Mouse (Mus musculus) thymus, postnatal 14 days (tissue): ENCODE data around the gene R3hdm1.
A peak's percentile ranks its signal among the peaks of the same experiment; 100 is the strongest.
"Not testable (repeated sequence)": the region's sequence is repeated elsewhere in the genome, so short reads cannot be mapped to it uniquely, and the experiment has no call there.

Source experiments
- DNase-seq: peaks from one replicate; pipeline ENCODE4 v3.0.0; 2021

R3hdm1 gene

DNA sequence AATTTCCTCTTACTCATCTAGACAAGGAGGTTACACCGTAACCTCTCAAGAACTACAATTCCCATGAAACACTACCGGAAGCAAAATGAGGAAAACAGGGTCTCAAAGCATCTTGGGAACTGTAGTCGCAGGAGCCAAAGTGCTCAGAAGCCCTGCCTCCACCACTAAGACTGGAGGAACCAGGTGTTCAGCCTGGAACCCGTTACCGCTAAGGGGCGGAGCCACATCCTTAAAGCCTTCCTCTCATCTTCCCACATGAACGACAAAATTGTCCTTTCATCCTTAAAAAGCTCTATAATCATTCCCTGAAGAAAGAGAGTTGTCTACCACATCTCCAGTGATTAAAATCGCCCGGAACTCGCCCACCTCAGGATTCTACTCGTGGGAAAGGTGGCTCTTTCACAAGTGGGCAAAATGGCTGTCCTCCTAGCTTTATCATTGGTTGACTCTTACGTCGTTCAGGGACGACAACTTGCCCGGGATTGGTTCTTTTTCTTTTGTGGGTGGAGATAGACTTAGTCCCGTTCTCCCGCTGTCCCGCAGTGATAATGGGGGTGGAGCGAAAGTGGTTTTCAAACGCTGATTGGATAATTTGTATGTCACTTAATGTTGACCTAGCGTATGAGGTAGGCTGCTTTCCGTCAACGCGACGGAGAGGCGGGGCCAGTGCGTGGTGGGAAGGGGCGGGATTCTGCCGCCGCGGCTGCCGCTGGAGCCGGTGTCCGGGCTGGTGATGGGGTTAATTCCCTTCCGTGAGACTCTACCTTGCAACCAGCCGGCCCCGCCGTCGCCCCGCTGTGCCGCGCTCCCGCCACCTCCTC, at the start of gene R3hdm1, which contains the start of gene Zranb3:
Gene R3hdm1 (plus strand): TSS at position 661 of the 821 bp plus-strand sequence.
Gene Zranb3 (minus strand): TSS at position 407 of the 821 bp plus-strand sequence.
- peak; percentile 98 for DNase-seq

DNA sequence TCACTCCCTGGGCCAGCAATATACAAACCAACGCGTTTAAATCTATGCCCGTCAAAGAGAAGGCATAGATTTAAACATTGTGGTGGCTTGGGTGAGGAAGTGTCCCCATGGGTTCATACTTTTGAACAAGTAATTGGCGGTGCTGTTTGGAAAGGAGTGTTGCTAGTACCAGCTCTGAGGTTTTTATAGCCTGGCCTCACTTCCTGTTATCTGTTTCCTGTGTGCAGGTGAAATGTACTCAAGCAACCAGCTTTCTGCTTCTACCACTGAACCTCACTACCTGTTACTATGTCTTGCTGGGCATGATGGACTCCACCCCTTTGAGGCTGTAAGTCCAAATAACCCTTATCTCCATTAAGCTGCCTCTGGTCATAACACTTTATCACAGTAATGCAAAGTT, 45.8 kb upstream of the R3hdm1 start:
- no peak for DNase-seq

DNA sequence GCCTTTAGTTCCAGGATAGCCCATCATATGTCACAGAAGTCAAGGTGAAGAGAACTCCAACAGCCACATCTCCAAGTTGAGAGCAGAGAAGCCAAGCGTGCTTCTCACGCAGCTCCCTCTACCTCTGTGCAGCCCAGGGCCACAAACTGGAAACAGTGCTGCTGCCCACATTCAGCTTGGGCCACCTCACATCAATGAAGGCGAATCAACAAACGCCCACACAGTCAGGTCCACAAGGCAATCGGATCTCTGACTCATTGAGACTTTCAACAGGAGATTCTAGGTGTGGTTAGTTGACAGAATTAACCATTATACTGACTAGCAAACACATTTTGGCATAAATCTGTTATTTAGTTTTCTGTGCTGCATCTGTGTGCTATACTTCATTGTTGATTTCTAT, 44.5 kb upstream of the R3hdm1 start:
- no peak for DNase-seq

DNA sequence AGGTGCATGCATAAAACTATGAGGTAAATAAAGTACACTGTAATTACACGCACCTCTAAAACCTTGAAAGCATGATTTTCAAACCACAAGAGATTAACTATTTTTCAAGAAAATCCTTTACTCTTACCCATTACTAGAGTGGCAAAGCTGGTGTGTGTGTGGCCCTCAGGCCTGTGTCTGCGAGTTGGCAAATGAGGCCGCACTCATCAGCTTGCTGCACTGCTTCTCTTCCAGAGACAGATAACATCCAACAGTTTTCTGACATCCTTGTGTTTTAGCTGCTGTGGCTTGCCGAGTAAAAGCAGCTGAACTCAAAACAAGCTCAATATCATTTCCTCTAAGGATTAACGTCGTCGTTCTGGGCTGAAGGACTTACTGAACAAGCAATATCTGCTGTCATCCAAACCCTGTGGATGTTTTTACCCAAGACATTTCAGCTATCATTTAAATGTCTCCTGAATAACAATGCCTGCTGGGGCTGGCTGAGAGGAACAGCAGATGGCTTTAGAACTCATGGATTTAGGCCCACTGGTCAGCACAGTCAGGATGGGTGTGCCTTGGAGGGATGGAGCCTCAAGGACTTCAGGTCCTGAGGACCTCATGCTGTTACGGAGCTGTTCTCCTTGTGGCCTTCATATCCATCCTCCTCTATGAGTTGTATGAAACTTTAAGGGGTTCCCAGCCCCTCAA, 42.3 kb upstream of the R3hdm1 start:
- no peak for DNase-seq

DNA sequence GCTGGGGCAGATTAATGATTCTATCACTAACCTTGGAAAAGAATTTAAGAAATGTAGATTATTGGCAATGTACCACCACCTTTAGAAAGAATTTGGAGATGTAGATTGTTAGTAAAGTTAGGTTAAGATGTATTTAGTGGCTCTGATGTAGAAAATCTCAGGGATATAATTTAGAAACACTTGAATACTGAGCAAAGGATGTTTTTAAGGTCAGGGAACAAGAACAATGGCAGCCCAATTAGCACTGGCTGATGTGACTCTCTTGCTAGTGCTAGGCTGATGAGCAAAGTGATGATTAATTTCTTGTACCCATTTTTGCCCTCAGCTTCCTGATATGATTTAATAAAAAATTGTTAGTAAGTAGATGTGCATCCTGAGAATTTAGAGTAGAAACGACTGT, 41.7 kb upstream of the R3hdm1 start:
- DNase-seq: no peak

DNA sequence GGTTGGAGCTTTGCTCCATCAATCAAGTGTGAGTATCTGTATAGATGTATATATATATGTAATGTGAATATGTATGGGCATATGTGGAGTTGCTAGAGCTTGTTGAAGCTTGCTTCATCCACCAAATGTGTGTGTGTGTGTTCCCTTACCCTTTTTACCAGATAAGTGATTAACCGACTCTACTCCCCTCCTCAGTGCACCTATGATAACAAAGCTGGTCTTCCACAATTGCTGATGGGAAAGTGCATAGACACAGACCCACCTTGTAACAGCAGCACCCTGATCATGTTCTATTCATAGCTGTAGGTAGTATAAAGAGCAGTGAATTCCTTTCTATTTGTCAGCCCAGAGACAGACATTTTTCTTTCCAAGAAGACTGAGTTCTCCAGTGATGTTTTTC, 40.9 kb upstream of the R3hdm1 start:
- DNase-seq: no peak

DNA sequence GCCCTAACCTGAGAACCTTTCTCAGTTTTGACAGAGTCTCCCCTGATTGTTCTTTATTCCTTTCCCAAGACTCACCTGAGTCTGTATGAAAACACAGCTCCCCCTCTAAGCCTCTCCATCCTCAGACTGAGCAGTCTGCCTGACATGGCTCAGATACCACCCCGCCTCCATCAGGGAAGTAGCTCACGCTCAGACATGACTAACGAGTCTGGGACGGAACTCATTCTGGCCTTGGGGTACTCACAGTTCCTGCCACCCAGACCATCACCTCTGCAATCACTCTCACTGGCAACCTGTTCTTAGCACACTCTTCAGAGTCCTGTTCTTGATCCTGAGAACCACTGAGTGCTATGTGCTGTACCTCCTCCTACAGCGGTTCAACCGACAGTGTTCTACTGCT, 38.4 kb upstream of the R3hdm1 start:
- no peak for DNase-seq

DNA sequence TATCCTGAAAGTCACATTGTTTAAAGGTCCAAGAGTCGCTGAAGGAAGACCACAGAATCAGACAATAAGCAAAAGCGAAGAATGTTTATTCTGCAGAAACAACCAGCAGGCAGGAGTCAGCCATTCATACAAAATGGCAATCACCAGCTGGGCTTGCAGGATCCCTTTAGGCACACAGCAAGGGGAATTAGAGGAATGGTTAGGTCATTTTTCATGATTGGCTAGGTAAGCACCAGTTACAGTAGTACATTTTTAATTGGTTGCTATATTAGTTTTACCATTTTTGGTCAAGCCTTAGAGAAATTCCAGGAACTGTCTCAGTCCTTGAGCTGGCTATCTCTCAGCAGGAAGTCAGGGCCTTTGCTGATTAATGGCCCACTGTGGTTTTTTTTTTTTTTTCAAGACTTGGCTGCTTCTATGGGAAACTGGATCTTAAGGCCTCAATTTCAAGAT, 34.1 kb upstream of the R3hdm1 start:
- no peak for DNase-seq

DNA sequence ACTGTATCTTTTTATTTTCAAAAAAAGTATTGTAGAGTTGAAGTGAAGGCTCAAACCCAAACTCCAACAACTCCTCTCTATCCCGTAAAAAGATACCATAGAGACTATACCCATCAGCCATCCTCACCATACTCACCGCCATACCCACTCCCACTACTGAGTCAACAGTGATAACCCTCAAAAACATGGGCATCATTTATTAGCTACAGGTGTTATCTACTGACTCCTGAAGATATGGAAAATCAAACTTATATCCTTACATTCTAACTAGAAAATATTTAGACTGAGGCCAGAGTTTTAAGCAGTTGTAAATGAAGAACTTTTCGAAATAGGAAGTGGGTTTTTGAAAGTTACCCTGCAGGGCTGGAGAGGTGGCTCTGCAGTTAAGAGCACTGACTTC, 33.1 kb upstream of the R3hdm1 start:
- DNase-seq: no peak

DNA sequence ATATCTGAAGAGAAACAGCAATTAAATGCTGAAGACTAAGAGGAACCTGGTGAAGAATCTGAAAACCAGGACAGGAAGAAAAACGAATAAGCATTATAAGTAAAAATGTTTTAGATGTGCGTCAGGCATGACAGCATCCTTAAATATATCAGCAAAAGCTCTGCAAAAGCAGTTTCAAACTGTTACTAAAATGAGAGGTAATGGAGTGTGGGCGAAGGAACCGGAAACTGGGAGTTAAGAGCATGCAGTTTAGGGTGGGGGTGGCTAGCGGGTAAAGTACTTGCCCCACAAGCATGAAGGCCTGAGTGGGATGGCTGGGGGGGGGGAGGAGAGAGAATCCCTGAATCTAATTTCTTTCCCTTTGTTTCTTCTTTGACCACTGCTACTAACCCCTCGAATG, 30.1 kb upstream of the R3hdm1 start:
- no peak for DNase-seq

DNA sequence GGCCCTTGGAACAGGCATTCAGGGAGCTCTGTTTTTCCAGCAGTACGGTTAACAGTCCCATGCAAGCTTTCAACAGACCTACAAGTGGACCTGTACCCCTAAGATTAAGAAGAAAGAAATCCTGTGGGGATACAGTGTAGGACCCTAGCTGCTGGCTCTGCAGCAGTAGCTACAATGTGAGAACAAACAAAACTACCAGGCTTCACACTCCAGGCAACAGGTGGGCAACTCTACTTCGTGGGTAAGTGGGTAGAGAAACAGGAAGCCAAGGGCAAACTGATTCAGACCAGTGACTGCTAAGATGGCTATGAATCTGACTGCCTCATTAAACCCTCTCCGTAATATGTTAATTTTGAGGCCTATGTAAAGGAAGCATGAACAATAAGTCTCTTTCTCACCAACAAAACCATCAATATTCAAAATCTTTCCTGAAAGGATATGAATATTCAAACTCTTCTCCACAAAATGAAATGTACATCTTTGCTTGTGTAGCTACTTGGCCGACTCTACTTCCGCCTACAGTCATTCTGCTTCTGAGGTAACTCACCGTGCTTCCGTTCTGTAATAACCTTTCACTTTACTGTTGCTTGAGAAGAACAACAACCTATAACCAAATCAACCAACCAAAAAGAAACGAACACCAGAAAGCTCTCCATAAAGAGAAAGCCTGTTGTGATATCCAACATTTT, 26.2 kb upstream of the R3hdm1 start:
- DNase-seq: no peak

DNA sequence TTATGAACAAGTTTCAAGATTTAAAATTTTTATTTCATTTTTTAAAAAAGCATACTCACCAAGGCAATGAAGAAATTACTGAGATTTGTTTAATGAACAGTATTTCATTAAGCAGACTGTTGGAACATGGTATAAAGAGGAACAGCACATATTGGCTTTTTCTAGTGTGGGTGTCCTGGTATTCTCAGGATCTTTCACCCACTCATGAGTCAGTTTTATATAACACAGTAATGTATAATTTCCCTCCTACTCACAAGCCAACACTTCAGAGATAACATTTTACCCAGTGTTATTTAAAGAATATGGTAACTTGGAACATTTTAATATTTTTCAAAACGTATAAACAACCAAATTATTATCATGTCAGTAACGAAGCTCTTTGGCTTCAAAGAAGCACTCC, 25.3 kb upstream of the R3hdm1 start:
- DNase-seq: no peak

DNA sequence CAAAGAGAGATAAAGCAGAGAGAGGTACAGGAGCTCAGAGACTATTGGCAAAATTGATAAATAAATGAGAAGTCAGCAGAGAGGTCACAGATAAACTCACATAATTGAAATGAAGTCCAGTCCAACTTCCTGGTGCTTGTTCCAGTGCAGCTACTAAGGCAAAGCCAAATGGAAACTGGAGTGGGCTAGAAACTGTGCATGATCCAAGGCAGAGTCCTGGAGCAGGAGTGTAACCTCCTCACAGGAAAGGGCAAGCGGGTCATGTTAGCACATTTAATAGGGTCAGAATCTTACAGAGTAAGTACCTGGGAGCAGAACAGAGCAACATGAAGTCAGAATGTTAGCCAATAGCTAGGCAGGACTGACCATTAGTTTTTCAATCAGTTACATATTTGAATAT, 24.5 kb upstream of the R3hdm1 start:
- DNase-seq: no peak

DNA sequence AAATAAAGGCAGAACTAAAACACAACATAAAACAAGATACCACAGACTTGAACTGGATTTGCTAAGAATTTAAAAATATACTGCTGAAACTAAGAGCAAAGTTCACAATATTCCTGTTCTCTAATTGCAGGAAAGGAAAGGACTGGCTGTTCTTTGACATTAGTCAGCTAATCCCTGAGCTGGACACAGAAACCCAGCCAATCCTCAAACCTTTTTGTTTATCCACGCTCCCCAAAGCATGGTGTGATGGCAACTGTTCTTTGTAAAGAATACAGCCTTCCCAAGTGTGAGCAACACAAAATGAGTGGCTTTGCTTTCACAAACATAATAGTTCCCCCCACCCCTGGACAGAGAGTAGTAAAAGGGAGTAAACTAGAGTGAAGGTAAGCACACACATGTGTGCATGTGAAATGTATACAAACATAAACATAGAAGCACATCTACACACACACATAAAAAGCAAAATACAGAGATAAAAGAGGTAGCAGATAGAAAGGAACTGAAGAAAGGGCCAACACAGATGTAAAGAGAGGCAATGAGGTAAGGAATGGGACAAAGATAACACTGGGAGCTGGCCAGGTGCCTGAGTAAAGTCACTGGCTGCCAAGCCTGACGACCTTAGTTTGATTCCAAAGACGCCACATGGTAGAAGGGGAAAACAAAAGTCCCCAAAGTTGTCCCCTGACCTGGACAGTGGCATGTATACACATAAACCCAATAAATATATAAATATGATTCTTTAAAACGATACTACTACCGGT, 22.0 kb upstream of the R3hdm1 start:
- no peak for DNase-seq

DNA sequence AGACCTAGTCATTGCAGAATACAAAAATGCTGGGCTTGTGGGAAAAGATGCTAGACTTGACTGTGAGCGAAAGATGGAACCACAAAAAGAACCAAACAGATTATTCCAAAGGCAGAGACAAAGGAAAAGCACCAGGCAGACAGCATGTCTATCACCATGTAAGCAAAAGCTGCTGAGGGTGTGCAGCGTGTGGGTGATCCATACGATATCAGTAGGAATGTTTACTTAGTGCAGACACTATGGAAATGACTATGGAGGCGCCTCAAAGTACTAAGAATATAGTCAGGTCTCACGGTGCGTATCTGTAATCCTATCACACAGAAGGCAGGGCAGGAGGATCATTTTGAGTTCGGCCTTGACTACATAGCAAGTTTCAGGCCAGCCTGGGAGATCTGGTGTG, 21.2 kb upstream of the R3hdm1 start:
- DNase-seq: no peak

DNA sequence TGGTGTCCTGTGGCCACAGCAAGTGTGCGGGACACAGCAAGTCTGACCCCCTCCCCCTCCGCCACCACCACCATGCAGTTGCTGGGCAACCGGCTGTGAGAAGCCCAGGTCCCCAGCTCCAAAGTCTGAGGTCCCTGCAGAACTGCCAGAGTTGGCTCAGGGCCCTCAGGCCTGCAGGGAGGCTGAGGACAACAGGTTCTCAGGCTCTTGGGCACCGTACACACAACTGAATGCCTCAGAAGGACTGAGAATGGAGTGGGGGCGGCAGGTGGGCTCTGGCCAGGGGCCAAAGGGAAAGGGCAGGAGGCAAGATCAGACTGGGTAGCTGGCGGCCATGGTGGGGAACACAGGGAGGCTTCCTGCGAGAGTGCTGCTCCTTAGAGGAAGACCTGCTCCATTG, 20.3 kb upstream of the R3hdm1 start:
- no peak for DNase-seq

DNA sequence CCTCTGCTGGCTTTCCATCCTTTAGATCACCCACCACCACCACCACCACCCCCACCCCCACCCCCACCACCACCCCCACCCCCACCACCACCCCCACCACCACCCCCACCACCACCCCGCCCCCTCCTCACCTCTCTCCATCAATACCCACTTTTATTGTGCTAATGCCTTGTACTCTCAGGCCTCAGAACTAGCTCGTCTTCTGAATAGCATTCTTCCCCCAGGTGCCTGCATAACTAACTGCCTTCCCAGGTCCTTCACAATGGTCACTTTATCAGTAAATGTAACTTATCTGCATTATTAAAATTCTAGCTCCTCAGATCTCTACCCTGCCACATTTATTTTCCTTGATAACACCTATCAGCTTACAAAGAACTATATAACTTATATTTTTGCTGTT, 8.4 kb upstream of the R3hdm1 start:
- no peak for DNase-seq

DNA sequence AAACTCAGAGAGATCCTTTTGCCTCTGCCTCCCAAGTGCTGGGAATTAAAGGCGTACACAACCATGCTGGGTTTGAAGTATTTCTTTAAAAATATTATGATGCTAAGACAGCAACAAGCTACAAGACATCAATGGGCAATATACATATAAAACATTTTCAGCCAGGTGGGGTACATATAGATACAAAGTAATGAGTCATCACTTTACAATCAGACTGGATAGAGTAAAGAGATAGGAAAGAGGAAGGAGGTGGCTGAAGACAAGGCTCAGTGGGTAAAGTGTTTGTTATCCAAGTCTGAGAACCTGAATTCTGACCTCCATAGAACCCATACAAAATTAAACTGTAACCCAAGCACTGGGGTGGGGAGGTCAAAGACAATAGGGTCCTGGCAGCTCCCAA, 4.8 kb upstream of the R3hdm1 start:
- DNase-seq: no peak

DNA sequence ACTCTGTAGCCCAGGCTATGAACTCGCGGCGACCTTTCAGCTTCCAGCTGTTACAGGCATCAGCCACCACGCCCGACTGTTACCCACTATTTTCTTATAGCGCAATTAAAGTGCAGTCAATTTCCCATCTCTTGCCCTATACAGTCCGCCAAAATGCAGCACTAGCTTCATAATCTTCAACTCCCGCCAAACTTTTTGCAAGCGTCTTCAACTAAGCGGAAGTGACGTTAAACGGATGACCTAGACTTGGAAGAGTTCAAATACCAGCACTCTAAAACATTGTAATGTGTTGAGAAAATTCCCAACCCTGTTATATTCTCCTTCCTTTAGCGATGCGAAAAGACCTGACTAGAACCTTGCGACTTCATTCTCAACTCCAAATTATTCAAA, 855 bp upstream of the R3hdm1 start:
- DNase-seq: peak; percentile 66

DNA sequence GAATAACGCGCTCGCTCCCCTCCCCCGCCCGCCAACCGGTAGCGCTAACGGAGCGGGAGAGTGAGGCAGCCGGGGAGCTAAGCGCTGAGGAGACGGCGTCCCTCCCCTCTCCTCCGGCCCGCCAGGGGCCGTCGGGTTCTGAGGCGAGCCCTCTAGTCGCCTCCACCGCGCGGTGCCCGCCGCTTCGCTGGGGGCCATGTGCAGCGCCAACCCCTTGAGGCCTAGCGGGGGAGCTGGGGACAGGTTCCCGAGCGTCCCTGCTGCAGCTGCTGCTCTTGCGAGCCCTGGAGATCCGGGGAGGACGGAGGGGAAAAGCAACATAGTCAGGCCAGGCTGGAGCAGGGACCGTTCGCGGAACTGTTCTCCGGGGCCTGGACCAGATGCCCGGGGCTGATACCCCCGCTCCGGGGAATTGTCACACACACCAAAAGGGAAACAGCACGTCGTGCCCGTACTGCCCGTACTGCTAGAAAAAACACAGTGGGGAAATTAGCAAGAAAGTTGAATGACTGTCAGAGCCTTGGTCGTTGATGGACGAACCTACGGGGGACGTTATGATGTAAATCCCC, 503 bp downstream of the R3hdm1 start:
- no peak for DNase-seq

DNA sequence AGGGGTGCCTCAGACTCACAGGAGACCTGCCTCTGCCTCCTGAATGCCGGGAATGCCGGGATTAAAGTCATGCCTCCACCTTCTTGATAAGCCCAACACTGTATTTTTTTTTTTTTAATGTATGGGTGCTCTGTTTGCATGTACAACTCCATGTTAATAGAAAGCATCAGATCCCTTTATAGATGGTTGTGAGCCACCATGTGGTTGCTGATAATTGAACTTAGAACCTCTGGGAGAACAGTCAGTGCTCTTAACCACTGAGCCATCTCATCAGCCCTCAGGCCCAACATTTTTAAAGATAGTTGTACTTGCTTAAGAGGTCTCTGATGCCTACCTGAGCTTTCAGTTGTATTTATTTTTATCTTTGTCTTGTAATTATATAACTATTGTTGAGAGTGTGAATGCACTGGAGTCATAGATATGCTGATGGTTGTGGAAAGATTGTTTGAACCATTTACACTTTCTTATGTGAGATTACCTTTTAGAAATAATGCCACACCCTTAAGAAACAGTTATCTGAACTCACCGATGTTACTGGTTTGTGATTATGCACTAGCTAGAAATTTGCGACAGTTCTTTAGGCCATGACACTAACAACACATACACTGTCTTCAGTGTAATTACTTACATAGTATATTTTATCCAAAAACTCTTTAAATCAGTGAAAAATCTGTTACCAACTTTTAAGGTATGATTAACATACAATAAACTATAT, 18.0 kb downstream of the R3hdm1 start:
- DNase-seq: no peak

DNA sequence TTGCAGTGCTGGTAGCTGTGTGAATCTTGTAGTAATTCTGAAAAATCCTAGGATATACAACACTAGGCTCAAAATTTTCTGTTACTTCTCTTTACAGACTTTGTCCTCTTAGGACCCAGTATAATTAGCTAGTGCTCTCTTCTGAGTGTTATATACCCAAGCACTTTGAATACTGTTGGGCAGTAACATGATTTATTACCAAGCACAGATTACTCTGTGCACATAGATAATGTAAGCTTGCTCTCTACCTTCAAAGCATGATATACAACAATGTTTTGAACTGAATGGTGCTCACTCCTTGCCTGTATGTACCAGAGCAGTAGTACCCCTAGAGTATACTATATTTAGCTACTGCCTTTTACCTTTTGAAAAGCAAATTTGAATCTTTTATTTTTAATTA, 33.1 kb downstream of the R3hdm1 start:
- not testable (repeated sequence) for DNase-seq
